Mouse (Mus musculus) frontal cortex, postnatal 14 days (tissue): ENCODE measurements at regions not wholly inside any gene's neighbourhood (a gene's known extent, or its start where the extent isn't known, plus 50 kb on each side); places are given as distances from the start of the nearest gene placed in this dataset.

ENCODE experiments used
- DNase-seq, 2 experiments: peaks; one replicate each; pipeline ENCODE4 v3.0.0; 2022; ENCODE audit warnings: low spot score in 2 of 2

DNA sequence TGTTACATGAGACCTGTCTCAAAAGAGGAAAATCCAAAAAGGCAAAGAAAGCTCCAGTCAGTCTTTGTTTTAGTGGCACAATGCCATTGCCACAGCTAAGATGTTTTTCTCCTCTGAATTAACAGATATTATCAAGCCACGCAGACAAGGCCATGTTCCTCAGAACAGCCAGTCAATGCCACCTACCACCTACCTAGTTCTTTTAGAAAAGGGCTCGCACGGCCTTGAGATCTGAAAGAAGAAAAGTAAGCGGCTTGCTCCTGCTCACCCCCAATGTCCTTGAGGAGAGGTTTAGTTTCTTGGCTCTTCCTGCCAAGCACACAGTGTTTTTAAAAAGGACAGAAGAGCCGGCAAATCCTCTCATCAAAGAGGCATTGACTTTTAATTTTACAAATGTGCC lies 88.7 kb upstream of the Noct start:
- no peak for DNase-seq

DNA sequence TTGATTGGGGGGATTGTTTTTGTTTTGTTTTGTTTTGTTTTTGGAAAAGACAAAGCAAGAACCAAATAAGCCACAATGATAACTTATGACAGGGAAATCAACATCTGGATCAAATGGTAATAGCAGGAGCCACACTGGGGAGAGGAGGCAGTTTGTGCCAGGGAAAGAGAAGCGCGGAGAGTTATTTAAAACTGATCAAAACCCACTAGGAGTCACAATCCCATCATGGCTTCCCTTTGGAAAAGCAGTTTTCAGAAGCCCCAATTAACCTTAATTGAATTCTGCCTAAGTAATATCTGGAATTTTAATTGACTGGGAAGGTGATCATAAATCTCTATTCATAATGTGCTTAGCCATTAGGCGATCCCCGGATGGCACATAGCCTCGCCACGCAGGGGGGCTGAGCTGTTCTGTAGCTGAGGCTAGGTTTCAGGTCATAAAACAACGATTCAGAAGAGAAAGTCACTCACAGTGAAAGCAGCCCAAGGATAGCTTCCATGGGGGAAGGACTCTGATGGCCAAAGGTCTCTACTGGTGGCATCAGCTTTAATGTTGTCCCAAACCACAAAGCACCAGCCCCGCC lies 86.4 kb upstream of the Noct start:
- DNase-seq = no peak

DNA sequence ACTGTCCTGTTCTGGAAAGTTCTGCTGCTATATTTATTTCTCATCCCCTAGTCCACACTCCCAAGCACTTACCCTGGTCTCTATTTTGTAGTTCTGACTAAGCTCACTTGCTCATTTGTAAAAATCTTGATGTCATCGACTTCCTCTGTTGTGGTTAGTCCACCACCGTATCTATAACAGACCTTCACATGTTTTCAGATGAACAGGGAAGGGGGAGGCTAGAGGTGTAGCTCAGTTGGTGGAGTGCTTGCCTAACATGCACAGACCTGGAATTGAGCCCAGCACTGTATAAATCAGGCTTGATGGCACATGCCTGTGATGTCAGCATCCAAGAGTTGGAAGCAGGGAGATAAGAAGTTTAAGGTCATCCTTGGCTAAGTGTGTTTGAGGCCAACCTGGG lies 78.3 kb upstream of the Noct start:
- no peak for DNase-seq

DNA sequence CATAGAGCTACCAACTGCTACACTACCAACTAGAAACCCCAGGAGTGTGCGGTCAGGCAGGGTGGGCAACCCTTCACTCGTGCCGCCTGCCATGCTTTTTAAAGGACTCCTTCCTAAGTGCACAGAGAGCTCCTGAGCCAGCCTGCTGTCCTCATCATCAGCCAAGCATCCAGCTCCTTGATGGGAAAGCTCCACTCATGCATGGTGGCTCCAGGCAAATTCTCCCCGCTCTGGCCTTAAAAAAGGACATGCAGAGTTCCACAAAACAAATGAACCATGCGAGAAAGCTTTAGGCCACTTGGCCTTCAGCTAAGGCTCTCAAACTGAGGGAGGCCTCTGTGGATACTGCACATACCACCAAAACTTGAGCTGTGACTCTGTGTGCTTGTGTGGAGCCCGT lies 74.2 kb upstream of the Noct start:
- DNase-seq = no peak

DNA sequence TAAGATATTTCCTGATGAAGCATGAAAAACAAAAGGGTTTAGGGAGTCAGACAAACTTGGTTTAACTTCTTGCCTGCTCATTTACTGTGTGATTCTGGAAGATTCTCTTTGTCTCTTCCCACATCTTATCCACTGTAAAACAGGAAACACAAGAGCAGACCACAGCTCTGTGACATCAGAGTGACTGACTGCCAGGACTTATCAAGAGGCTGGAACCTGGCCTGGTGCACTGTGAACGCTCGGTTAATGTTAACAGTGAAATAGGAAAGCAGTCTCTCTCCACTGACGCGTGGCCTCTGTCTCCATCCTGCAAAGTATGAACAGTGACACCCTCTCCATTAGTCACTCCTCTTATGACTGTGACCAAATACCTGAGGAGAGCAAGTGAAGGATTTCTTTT lies 73.1 kb upstream of the Noct start:
- DNase-seq = no peak

DNA sequence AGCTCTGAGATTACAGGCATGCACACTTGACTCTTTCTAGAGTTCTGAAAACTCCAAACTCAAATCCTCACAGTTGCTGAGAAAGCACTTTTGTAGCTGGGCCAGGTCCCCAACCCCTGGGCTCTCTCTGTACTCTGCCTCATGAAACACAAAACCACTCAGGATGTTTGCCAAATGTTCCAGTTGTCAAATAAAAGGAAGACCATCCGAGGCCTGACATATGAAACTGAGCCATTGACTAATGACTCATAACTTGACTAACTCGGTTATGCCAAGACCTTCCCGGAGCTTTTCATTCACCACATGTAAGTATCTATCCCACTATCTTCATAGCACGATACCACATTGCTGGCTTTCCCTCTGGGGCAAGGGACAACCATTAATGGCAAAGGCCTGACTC lies 68.6 kb upstream of the Noct start:
- DNase-seq = no peak

DNA sequence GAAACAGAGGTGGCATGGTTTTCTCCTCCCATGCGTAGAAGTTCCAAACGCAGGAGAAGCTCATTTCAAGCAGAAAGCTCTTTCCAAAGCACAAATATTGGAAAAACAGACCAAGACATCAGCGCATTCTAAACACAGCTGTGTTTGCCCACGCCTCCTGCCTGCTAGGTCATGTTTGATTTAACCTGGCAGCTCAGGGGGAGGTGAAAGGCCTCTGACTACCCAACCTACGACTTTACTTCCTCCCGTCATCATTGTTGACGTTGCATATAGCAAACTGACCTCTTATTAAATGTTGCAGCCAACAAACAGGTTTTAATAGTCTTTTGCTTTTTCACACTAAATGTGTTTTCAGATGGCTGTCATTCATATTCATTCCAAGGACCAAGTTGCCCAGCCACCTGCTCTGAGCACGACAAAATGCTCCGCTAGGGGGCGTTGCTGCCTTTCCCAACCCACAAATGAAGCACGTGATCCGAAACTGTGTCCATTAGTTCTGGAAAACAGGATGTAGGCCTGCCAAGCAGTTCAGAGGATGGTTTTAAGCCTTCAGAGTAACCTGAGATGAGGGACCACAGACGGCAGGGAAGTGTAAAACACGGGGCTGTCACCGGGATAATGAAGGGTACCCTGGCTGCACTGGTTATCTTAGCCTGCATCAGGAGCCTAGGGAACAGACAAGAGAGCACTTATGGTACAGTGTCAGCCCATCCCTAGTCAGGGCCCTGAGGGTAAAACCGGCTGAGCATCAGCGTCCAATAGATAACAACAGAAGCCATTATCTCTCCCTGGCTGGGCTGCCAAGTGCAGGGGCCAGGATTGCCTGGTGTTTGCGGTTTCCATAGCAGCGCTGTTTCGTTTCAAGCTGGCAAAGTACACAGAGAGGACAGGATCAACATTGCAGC lies 67.6 kb upstream of the Noct start:
- DNase-seq = peak; percentile 25 to 34

DNA sequence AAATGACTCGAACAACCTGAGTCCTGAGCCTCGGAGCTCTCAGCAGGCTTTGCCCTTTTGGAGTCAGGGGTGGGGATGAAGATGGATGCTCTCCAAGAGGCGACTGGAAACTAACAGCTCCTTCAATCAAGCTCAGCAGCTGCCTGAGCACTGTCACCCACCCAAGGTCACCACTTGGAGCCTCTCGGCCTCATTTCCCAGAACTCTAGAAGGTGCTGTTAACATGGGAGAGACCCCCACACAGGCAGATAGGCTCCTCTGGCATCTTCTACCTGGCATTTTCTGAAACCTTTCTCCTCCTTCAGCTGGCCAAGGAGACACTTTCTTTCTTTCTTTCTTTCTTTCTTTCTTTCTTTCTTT lies 67.0 kb upstream of the Noct start:
- DNase-seq = no peak

DNA sequence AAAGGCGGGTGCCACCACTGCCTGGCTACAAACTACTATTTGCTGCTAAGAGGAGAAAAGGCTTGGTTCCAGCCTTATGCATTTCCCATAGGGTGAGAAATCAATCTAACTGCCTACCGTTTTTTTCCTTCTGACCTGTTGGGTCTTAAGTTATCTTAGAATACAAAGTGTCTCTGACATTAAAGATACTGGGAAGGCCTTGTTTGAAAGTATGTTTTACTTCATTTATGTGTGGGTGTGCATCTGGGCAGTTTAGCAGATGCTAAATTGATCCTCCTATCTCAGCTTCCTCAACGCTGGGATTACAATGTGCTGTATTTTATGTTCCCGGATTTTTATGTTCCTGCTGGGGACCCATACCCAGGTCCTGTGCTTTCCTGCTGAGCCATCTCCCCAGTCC lies 65.8 kb upstream of the Noct start:
- no peak for DNase-seq

DNA sequence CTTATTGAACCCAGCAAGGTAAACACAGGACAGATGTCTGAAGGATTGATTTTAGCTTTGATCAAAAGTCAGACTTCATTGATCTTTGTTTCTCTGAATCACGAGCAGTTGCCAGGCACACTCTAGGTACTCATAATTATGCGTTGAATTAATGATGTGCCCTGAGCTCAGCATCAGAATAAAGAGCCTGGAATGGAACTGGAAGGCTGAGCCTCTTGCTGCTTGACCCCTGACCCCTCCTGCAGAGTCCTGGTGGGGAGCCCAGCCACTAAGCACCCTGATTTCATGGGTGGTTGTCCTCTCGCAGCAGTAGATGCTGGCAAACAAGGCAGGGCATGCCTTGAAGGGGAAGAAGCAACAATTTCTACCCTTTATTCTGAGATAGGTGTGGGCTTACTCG lies 64.9 kb upstream of the Noct start:
- no peak for DNase-seq

DNA sequence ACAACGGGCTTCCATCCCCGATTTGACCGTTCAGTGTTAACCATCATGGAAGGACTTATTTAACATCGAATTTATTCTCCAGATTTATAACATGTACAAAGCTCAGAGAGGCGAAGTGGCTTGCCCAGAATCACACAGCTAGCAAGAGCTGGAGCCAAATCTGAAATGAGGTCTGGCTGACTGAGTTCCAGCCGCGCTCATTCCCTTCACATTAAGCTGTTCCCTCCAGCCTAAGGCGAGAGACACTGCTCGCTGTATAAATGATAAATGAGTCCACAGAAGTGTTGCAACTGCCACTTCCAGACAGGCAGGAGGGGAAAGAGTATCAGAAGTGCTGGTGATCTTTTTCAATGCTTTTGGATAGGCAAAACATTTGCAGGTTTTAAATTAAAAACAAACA lies 64.4 kb upstream of the Noct start:
- DNase-seq = no peak

DNA sequence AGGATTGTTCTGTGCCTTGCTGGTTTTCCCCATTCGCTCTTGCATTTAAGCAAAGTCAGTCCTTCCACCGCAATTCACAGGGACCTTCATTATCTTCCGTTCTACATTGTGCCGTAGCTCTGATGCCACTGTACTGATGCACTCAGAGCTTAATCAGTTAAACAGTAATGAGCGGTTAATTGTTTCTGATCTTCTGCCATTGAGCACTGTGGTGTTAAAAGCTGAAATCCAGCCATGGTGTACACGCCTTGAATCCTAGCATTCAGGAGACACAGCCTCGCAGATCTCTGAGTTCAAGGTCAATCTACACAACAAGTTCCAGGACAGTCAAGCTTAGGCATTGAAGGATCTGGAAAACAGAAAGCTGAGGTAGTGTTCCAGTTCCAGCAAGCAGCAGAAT lies 63.6 kb upstream of the Noct start:
- no peak for DNase-seq

DNA sequence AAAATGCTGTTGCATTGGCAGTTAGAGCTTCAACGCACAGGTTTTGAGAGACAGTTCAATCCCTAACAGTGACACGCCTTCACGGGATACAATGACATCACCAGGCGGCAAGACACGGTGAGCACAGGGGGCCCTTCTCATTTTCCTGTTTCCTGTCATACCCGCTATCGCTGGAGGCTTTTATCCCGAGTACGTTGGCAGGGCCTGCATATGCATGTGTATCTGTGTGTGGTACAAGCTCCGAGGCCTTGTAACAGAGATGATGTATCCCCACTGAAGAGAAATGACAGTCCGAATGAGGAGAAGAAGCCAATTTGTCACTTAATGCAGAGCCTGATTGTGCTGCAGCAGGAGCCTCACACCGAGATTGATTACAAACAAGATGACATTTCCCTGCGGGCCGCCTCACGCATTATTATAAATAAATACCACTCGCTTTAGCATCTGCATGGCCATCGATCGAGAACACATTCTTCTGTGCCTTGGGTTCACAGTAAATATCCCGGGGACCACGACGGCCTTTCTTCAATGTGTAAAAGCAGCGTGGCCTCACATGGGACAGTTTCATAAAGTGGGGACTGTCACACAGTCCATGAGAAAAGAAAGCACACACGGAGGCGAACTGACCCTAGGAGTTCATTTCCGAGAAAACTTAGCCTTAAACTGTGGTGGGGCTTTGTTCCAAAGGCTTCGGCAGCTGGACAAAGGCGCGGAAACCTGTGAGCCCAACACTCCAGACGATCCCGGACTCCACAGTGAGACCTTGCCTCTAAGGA lies 54.9 kb upstream of the Noct start:
- DNase-seq = no peak

DNA sequence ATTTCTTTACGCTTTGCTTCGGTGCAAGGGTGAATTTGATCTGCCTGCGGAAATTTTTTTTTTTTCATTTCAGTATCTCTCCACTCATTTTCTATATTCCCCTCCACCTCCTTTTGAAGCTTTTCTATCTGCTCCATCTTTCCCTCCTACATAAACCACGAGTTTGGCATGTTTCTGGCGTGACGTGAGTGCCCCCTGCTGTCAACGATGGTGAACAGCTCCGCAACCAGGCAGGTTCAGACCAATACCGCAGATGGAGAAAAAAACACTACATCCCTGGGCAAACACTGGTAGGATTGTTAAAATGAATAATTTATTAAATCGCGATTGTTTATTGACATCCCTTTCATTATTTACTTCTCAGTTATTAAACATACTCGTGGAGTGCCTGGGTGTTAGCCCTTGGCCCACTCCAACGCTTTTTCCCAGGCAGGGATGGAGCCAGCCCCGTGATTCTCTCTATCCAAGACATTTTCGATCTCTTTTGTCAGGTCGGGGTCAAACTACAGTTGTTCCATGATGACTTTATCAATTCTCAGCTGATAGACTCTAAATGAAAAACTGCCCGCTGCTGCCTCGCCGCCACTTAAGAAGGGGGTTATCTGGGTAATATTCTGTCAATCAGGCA lies 53.9 kb upstream of the Noct start:
- DNase-seq = peak; percentile 76 to 91
